ENCODE assay signal across 11 mouse cellular contexts in genomic region chr6:41702928-41703327, GRCm38 (mm10). TPM values are rescaled to one million over a fixed set of nuclear protein-coding genes. Genes with fewer than 3 reads are reported as not detected.
DNase-seq lines count a peak whose midpoint lies in the region; ATAC-seq lines count a peak whose summit lies in the region.
"Had no signal": no experiment of that assay in that cellular context is flagged by ENCODE, and none has a peak within 500 bp of the region (broad histone marks: within the 10 kb centered on the region; RNA-seq: fewer than 3 reads in every experiment).

No protein-coding gene starts in this region.

- H3K4me3 ChIP-seq in forebrain, embryonic 16.5 days (replicated peaks; ENCODE audit: low read length), result no peak overlapping the region
- H3K4me3 ChIP-seq: heart, embryonic 15.5 days had no signal

- H3K27ac ChIP-seq in forebrain, embryonic 16.5 days (ENCODE audit: low read length), result no peak overlapping the region
- H3K27ac ChIP-seq: heart, embryonic 15.5 days had no signal

- no peaks in the 10 kb centered on the region for H3K4me1 ChIP-seq in forebrain, embryonic 16.5 days (replicated peaks; ENCODE audit: control insufficient read depth, insufficient read depth, low read length)
- H3K4me1 ChIP-seq: heart, embryonic 15.5 days had no signal

- DNase-seq in frontal cortex, postnatal 14 days (ENCODE audit: low spot score in 2 of 2), result no peak
- DNase-seq in liver (peak; percentile 85), adipocyte (ENCODE audit: low spot score) (no peak), MN1 (ENCODE audit: low spot score) (no peak)
- DNase-seq in spleen, postnatal 4 days (ENCODE audit: low spot score in 2 of 2), result peak; percentile 76 to 83
- DNase-seq: cerebellum, adult 11 months had no signal

- no peaks in the 10 kb centered on the region for H3K36me3 ChIP-seq in forebrain, embryonic 16.5 days (ENCODE audit: control insufficient read depth, insufficient read depth)
- H3K36me3 ChIP-seq: heart, embryonic 15.5 days had no signal

- ATAC-seq in frontal cortex, adult (ENCODE audit: low TSS enrichment), result peak; percentile 27; the same call in 1 of the 2 replicates
- peak; percentile 43 for ATAC-seq in common myeloid progenitor, adult 5-6 weeks (replicated peaks; ENCODE audit: low read depth, poor library complexity, severe bottlenecking)
- no peak for ATAC-seq in forebrain, embryonic 16.5 days

- H3K9me3 ChIP-seq in forebrain, embryonic 16.5 days (ENCODE audit: control insufficient read depth, low read length), result no peaks in the 10 kb centered on the region
- H3K9me3 ChIP-seq: heart, embryonic 15.5 days had no signal

- 74% methylated on average over 2 of the region's 2 CpGs for WGBS in forebrain, embryonic 16.5 days

- no peak overlapping the region for H3K4me2 ChIP-seq in forebrain, embryonic 16.5 days (ENCODE audit: low read length)
- H3K4me2 ChIP-seq: heart, embryonic 15.5 days had no signal

- no peak overlapping the region for H3K9ac ChIP-seq in forebrain, embryonic 16.5 days (replicated peaks; ENCODE audit: low read depth, low read length)
- H3K9ac ChIP-seq: heart, embryonic 15.5 days had no signal

- no peaks in the 10 kb centered on the region for H3K27me3 ChIP-seq in forebrain, embryonic 16.5 days (replicated peaks; ENCODE audit: control insufficient read depth, insufficient read depth, low read length)
- H3K27me3 ChIP-seq: heart, embryonic 15.5 days had no signal

RNA-seq across cellular contexts. Expression of gene Kel, which starts 1.2 kb away (rescaled TPM):
- 21.9 and 39.3 TPM in 2 replicates for total RNA-seq in common myeloid progenitor, adult 5-6 weeks (2017)
- polyA plus RNA-seq in forebrain, embryonic 16.5 days (2015; fragmentation: Nextera tagmentation; extraction: Ambion mirVana), result 0.29 and 0.48 TPM in 2 replicates
- polyA plus RNA-seq: small intestine, adult 2 months had no signal

RNA-seq across cellular contexts. Expression of gene Llcfc1, which starts 18.7 kb away (rescaled TPM):
- total RNA-seq in common myeloid progenitor, adult 5-6 weeks (2017), result not detected in 2 replicates
- polyA plus RNA-seq in forebrain, embryonic 16.5 days (2015; fragmentation: Nextera tagmentation; extraction: Ambion mirVana), result not detected in 2 replicates
- polyA plus RNA-seq: heart, embryonic 15.5 days; small intestine, adult 2 months had no signal

RNA-seq across cellular contexts. Expression of gene Trpv5, which starts 22.4 kb away (rescaled TPM):
- total RNA-seq in common myeloid progenitor, adult 5-6 weeks (2017), result not detected in 2 replicates
- not detected in 2 replicates for polyA plus RNA-seq in forebrain, embryonic 16.5 days (2015; fragmentation: Nextera tagmentation; extraction: Ambion mirVana)
- polyA plus RNA-seq: heart, embryonic 15.5 days; small intestine, adult 2 months had no signal

Comparison
In these comparisons a context has a peak if more than half of its experiments do, and no peak if none do; other contexts are left out.
1. DNase-seq: peak in liver (single experiment) and spleen, postnatal 4 days (2 of 2); none in frontal cortex, postnatal 14 days (0 of 2), adipocyte (single experiment) and MN1 (single experiment).